Mouse (Mus musculus) heart, postnatal 0 days (tissue): Measurements from ENCODE around the gene Fgfbp3.

Experiments
- CTCF ChIP-seq: IDR thresholded peaks from 2 replicates; pipeline ENCODE4 v1.5.1; 2016; ENCODE audit warnings: antibody characterized with exemption, control low read depth, low read depth
- EP300 ChIP-seq: IDR thresholded peaks from 2 replicates; pipeline ENCODE4 v1.6.1; 2016; ENCODE audit warnings: antibody characterized with exemption, low read depth

- TF ChIP-seq CTCF = no peak
- no peak for TF ChIP-seq EP300
Observed at GRCm38 (mm10) chr19:36953637-36954206, 34.3 kb upstream of the Fgfbp3 start.
